Mouse (Mus musculus): ENCODE measurements at regions not wholly inside any gene's neighbourhood (a gene's known extent, or its start where the extent isn't known, plus 50 kb on each side); places are given as distances from the start of the nearest gene placed in this dataset.

DNA sequence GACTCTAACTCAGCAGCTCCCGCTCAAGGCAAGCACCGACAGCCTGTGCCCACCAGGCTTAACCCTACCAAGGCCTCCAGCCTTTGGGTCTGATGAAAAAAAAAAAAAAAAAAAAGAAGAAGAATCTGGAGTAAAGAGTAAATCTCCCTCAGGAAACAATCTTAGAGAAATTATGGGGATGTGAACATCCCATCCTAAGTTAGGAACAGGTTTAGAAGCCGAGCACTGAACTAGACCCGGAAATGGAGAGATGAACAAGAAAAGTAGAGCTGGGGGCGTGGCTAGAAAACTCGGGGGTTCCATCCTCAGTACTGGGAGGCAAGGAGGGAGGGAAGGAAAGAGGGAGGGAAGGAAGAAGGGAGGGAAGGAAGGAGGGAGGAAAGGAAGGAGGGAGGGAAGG, 92.5 kb upstream of the Mgme1 start:
- in situ Hi-C loops (cut with MboI; ENCODE audit: low sequenced_read_pairs in 2 of 2, unreplicated experiment in 2 of 2): no loop called here
- Histone ChIP-seq H3K27ac (ENCODE audit: insufficient read depth, low read depth, low read length, poor library complexity, severe bottlenecking) (no peak overlapping the region), H3K9ac (ENCODE audit: insufficient read depth, low read depth, low read length, poor library complexity, severe bottlenecking) (no peak overlapping the region), H3K4me1 (ENCODE audit: control insufficient read depth in 2 of 2, insufficient read depth in 2 of 2, low read length in 2 of 2, poor library complexity in 1 of 2) (no peaks in the 10 kb centered on the region), H3K4me3 (ENCODE audit: insufficient read depth in 1 of 2, low read depth in 1 of 2, low read length in 2 of 2, poor library complexity in 1 of 2, severe bottlenecking in 1 of 2) (no peak overlapping the region), H3K9me3 (ENCODE audit: control insufficient read depth, insufficient read depth, low read depth, low read length) (no peaks in the 10 kb centered on the region), H3K36me3 (ENCODE audit: control insufficient read depth, insufficient read depth, low read length, poor library complexity, severe bottlenecking) (no peaks in the 10 kb centered on the region)
- TF ChIP-seq ZC3H11A (IDR thresholded peaks at IDR 0.05; ENCODE audit: borderline replicate concordance, low read depth, low read length) (no peak), MAFK (IDR thresholded peaks at IDR 0.05; ENCODE audit: insufficient read depth, low read depth, low read length) (no peak), CHD2 (IDR thresholded peaks at IDR 0.05; ENCODE audit: low read depth, low read length) (no peak), ZNF384 (IDR thresholded peaks at IDR 0.05; ENCODE audit: low read depth, low read length) (no peak)
- no peak for DNase-seq (ENCODE audit: low read depth, low spot score)

GRCm38 (mm10) chr2:144182108-144182507, 88.4 kb upstream of the Mgme1 start:
- Histone ChIP-seq H3K27ac (ENCODE audit: insufficient read depth, low read depth, low read length, poor library complexity, severe bottlenecking) (no peak overlapping the region), H3K4me3 (ENCODE audit: insufficient read depth in 1 of 2, low read depth in 1 of 2, low read length in 2 of 2, poor library complexity in 1 of 2, severe bottlenecking in 1 of 2) (no peak overlapping the region), H3K9ac (ENCODE audit: insufficient read depth, low read depth, low read length, poor library complexity, severe bottlenecking) (no peak overlapping the region), H3K9me3 (ENCODE audit: control insufficient read depth, insufficient read depth, low read depth, low read length) (no peaks in the 10 kb centered on the region), H3K4me1 (ENCODE audit: control insufficient read depth in 2 of 2, insufficient read depth in 2 of 2, low read length in 2 of 2, poor library complexity in 1 of 2) (peaks cover 0 to 4% of the 10 kb centered on the region in 2 experiments; a peak in 1 of 4 replicates), H3K36me3 (ENCODE audit: control insufficient read depth, insufficient read depth, low read length, poor library complexity, severe bottlenecking) (no peaks in the 10 kb centered on the region)
- TF ChIP-seq CHD2 (IDR thresholded peaks at IDR 0.05; ENCODE audit: low read depth, low read length) (no peak), HCFC1 (IDR thresholded peaks at IDR 0.05; ENCODE audit: borderline replicate concordance, insufficient read depth, low read length) (no peak), MAFK (IDR thresholded peaks at IDR 0.05; ENCODE audit: insufficient read depth, low read depth, low read length) (no peak), ZNF384 (IDR thresholded peaks at IDR 0.05; ENCODE audit: low read depth, low read length) (no peak), ZC3H11A (IDR thresholded peaks at IDR 0.05; ENCODE audit: borderline replicate concordance, low read depth, low read length) (no peak)
- in situ Hi-C loops (cut with MboI; ENCODE audit: low sequenced_read_pairs in 2 of 2, unreplicated experiment in 2 of 2): no loop called here
- DNase-seq (ENCODE audit: low read depth, low spot score): no peak

DNA sequence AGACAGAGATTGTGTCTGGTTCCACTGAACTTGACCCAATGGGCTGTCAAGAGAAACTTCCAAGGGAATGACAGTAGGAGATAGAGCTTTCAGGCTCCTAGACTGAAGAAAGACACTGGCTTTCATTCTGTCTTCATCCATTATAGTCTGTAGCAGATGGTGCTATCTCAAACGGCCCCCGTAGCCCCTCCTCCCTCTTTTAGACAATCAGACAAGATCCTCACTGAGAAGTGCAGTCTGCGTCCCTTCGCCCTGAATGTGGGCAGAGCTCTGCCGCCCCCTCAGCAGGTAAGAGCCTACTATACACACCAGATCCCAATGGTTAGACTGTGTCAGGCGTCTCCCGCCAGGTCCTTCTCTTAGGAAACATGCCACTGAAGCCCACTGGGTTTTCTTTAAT, 87.9 kb upstream of the Mgme1 start:
- Histone ChIP-seq H3K27ac (ENCODE audit: insufficient read depth, low read depth, low read length, poor library complexity, severe bottlenecking) (no peak overlapping the region), H3K9me3 (ENCODE audit: control insufficient read depth, insufficient read depth, low read depth, low read length) (no peaks in the 10 kb centered on the region), H3K4me1 (ENCODE audit: control insufficient read depth in 2 of 2, insufficient read depth in 2 of 2, low read length in 2 of 2, poor library complexity in 1 of 2) (peaks cover 0 to 4% of the 10 kb centered on the region in 2 experiments; a peak in 1 of 4 replicates), H3K36me3 (ENCODE audit: control insufficient read depth, insufficient read depth, low read length, poor library complexity, severe bottlenecking) (no peaks in the 10 kb centered on the region), H3K4me3 (ENCODE audit: insufficient read depth in 1 of 2, low read depth in 1 of 2, low read length in 2 of 2, poor library complexity in 1 of 2, severe bottlenecking in 1 of 2) (no peak overlapping the region), H3K9ac (ENCODE audit: insufficient read depth, low read depth, low read length, poor library complexity, severe bottlenecking) (no peak overlapping the region)
- no peak for DNase-seq (ENCODE audit: low read depth, low spot score)
- in situ Hi-C loops (cut with MboI; ENCODE audit: low sequenced_read_pairs in 2 of 2, unreplicated experiment in 2 of 2): no loop called here
- TF ChIP-seq CHD2 (IDR thresholded peaks at IDR 0.05; ENCODE audit: low read depth, low read length) (no peak), MAFK (IDR thresholded peaks at IDR 0.05; ENCODE audit: insufficient read depth, low read depth, low read length) (no peak), ZNF384 (IDR thresholded peaks at IDR 0.05; ENCODE audit: low read depth, low read length) (no peak), HCFC1 (IDR thresholded peaks at IDR 0.05; ENCODE audit: borderline replicate concordance, insufficient read depth, low read length) (no peak), ZC3H11A (IDR thresholded peaks at IDR 0.05; ENCODE audit: borderline replicate concordance, low read depth, low read length) (no peak)

GRCm38 (mm10) chr2:144183371-144183944, 87.0 kb upstream of the Mgme1 start:
- no peak for DNase-seq (ENCODE audit: low read depth, low spot score)
- in situ Hi-C loops (cut with MboI; ENCODE audit: low sequenced_read_pairs in 2 of 2, unreplicated experiment in 2 of 2): no loop called here
- Histone ChIP-seq H3K4me3 (ENCODE audit: insufficient read depth in 1 of 2, low read depth in 1 of 2, low read length in 2 of 2, poor library complexity in 1 of 2, severe bottlenecking in 1 of 2) (no peak overlapping the region), H3K27ac (ENCODE audit: insufficient read depth, low read depth, low read length, poor library complexity, severe bottlenecking) (no peak overlapping the region), H3K4me1 (ENCODE audit: control insufficient read depth in 2 of 2, insufficient read depth in 2 of 2, low read length in 2 of 2, poor library complexity in 1 of 2) (peaks cover 0 to 4% of the 10 kb centered on the region in 2 experiments; a peak in 1 of 4 replicates), H3K9me3 (ENCODE audit: control insufficient read depth, insufficient read depth, low read depth, low read length) (no peaks in the 10 kb centered on the region), H3K36me3 (ENCODE audit: control insufficient read depth, insufficient read depth, low read length, poor library complexity, severe bottlenecking) (no peaks in the 10 kb centered on the region), H3K9ac (ENCODE audit: insufficient read depth, low read depth, low read length, poor library complexity, severe bottlenecking) (no peak overlapping the region)
- TF ChIP-seq ZNF384 (IDR thresholded peaks at IDR 0.05; ENCODE audit: low read depth, low read length) (no peak), HCFC1 (IDR thresholded peaks at IDR 0.05; ENCODE audit: borderline replicate concordance, insufficient read depth, low read length) (no peak), MAFK (IDR thresholded peaks at IDR 0.05; ENCODE audit: insufficient read depth, low read depth, low read length) (no peak), CHD2 (IDR thresholded peaks at IDR 0.05; ENCODE audit: low read depth, low read length) (no peak), ZC3H11A (IDR thresholded peaks at IDR 0.05; ENCODE audit: borderline replicate concordance, low read depth, low read length) (no peak)

Data from ES-E14 (cell line).